Mouse (Mus musculus): ENCODE data around the gene Cep85l. TPM values are rescaled to one million over a fixed set of nuclear protein-coding genes. Genes with fewer than 3 reads are reported as not detected.

The Cep85l gene
- polyA plus RNA-seq, 1 experiment: 0.43 TPM

DNA sequence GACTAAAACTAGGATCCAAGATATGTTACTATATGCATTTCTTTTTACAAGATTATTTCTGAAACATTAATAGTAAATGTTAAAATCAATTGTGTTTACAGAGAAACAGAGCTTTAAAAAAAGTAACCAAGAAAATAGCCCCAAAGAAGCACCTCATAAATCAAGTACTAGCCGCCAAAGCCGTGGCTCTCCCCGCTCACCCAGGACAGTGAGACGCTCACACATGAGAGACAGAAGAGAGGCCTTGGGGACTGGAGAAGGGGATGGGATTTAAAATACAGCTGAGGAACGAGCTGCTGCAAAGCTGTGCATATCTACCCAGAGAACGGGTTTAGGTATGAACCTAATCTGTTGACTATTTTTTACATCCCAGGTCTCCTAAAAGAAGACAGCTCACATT is 36.4 kb downstream of the Cep85l start:
- H3K27me3 ChIP-seq (ENCODE audit: control insufficient read depth, insufficient read depth, low read length): no peaks in the 10 kb centered on the region
- H3K36me3 ChIP-seq (ENCODE audit: control insufficient read depth, insufficient read depth, low read length): no peaks in the 10 kb centered on the region
- no peak overlapping the region for H3K4me3 ChIP-seq (ENCODE audit: low read depth, low read length)
- no peak overlapping the region for H3K27ac ChIP-seq (ENCODE audit: insufficient read depth, low read depth, low read length)
- H3K4me1 ChIP-seq (ENCODE audit: control insufficient read depth, insufficient read depth, insufficient read length, low read length): no peaks in the 10 kb centered on the region
- WGBS: 61% methylated on average over 6 of the region's 6 CpGs
- no peak for TF ChIP-seq POLR2A (IDR thresholded peaks at IDR 0.05; ENCODE audit: low read depth, low read length)
- TF ChIP-seq CTCF (IDR thresholded peaks at IDR 0.05; ENCODE audit: extremely low read depth, insufficient read length, insufficient replicate concordance, low read depth, low read length): no peak

DNA sequence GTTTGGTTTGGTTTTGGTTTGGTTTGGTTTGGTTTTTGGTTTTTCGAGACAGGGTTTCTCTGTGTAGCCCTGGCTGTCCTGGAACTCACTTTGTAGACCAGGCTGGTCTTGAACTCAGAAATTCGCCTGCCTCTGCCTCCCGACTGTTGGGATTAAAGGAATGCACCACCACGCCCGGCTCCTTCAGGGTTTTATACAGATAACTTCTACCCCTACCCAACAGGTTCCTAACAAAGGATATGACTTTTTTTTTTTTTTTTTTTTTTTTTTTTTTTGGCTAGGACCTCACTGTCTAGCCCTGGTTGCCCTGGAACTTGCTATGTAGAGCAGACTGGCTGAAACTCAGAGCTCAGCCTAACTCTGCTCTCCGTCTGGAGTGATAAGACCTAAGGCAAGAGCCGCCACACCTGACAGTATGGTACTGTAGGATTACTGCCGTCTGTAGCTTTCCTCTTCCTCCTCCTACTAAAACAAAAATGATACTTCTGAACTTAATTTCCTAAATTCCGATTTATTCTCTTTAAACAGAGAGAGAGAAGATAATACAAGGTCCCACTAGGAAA is 37.5 kb downstream of the Cep85l start:
- 70% methylated on average over 9 of the region's 9 CpGs for WGBS

DNA sequence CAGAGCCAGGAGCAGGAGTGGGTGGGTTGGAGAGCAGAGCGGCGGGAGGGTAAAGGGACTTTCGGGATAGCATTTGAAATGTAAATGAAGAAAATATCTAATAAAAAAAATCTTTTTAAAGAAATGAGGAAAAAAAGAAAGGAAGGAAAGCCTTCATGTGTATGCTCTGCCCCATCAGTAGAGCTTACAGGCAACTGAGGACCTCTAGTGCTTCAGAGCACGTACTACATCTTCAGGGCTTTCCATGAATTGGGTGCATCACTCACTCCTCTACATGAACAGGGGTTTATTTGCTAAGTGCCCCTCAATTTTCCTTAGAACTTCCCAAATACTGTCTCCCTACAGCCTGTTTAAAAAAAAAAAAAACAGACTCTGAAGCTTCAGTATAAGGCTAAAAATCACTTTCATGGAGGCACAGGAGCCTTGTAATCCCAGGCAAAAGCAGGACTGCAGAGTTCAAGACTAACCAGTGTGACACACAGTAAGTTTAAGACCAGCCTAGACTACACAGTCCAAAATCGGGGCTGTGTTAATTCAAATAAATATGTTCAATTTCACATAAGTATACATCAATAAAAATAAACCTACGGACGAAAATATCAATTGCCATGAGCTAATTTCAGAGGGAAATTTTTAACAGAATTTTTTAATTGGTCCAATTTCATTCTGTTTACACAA is 38.3 kb downstream of the Cep85l start:
- H3K4me3 ChIP-seq (ENCODE audit: low read depth, low read length): no peak overlapping the region
- TF ChIP-seq CTCF (IDR thresholded peaks at IDR 0.05; ENCODE audit: extremely low read depth, insufficient read length, insufficient replicate concordance, low read depth, low read length) (no peak), POLR2A (IDR thresholded peaks at IDR 0.05; ENCODE audit: low read depth, low read length) (no peak)
- WGBS: 76% methylated on average over 7 of the region's 7 CpGs
- no peak overlapping the region for H3K27ac ChIP-seq (ENCODE audit: insufficient read depth, low read depth, low read length)
- no peaks in the 10 kb centered on the region for H3K27me3 ChIP-seq (ENCODE audit: control insufficient read depth, insufficient read depth, low read length)
- H3K4me1 ChIP-seq (ENCODE audit: control insufficient read depth, insufficient read depth, insufficient read length, low read length): no peaks in the 10 kb centered on the region
- no peaks in the 10 kb centered on the region for H3K36me3 ChIP-seq (ENCODE audit: control insufficient read depth, insufficient read depth, low read length)

More for the DNA sequence above, 37.5 kb downstream of the Cep85l start:
- Histone ChIP-seq H3K4me3 (ENCODE audit: low read depth, low read length) (no peak overlapping the region), H3K27ac (ENCODE audit: insufficient read depth, low read depth, low read length) (no peak overlapping the region), H3K4me1 (ENCODE audit: control insufficient read depth, insufficient read depth, insufficient read length, low read length) (no peaks in the 10 kb centered on the region), H3K27me3 (ENCODE audit: control insufficient read depth, insufficient read depth, low read length) (no peaks in the 10 kb centered on the region), H3K36me3 (ENCODE audit: control insufficient read depth, insufficient read depth, low read length) (no peaks in the 10 kb centered on the region)
- TF ChIP-seq POLR2A (IDR thresholded peaks at IDR 0.05; ENCODE audit: low read depth, low read length) (no peak), CTCF (IDR thresholded peaks at IDR 0.05; ENCODE audit: extremely low read depth, insufficient read length, insufficient replicate concordance, low read depth, low read length) (no peak)

- WGBS: 63% methylated on average over 2 of the region's 2 CpGs
- Histone ChIP-seq H3K27me3 (ENCODE audit: control insufficient read depth, insufficient read depth, low read length) (no peaks in the 10 kb centered on the region), H3K27ac (ENCODE audit: insufficient read depth, low read depth, low read length) (no peak overlapping the region), H3K4me1 (ENCODE audit: control insufficient read depth, insufficient read depth, insufficient read length, low read length) (no peaks in the 10 kb centered on the region), H3K4me3 (ENCODE audit: low read depth, low read length) (no peak overlapping the region), H3K36me3 (ENCODE audit: control insufficient read depth, insufficient read depth, low read length) (no peaks in the 10 kb centered on the region)
- TF ChIP-seq CTCF (IDR thresholded peaks at IDR 0.05; ENCODE audit: extremely low read depth, insufficient read length, insufficient replicate concordance, low read depth, low read length) (no peak), POLR2A (IDR thresholded peaks at IDR 0.05; ENCODE audit: low read depth, low read length) (no peak)
Measured at GRCm38 (mm10) chr10:53339045-53339444, 40.7 kb downstream of the Cep85l start.

- TF ChIP-seq CTCF (IDR thresholded peaks at IDR 0.05; ENCODE audit: extremely low read depth, insufficient read length, insufficient replicate concordance, low read depth, low read length) (no peak), POLR2A (IDR thresholded peaks at IDR 0.05; ENCODE audit: low read depth, low read length) (no peak)
- Histone ChIP-seq H3K27ac (ENCODE audit: insufficient read depth, low read depth, low read length) (no peak within 1 kb of the TSS), H3K4me3 (ENCODE audit: low read depth, low read length) (no peak within 1 kb of the TSS), H3K27me3 (ENCODE audit: control insufficient read depth, insufficient read depth, low read length) (no peaks in the 10 kb centered on the region), H3K4me1 (ENCODE audit: control insufficient read depth, insufficient read depth, insufficient read length, low read length) (no peaks in the 10 kb centered on the region), H3K36me3 (ENCODE audit: control insufficient read depth, insufficient read depth, low read length) (no peaks in the 10 kb centered on the region)
- WGBS: 71% methylated on average over 6 of the region's 6 CpGs
Measured at GRCm38 (mm10) chr10:53337162-53337923, 42.4 kb downstream of the Cep85l start, which contains the start of gene Pln. Gene Pln (plus strand): TSS chr10:53337667.

- TF ChIP-seq POLR2A (IDR thresholded peaks at IDR 0.05; ENCODE audit: low read depth, low read length): no peak
- TF ChIP-seq CTCF (IDR thresholded peaks at IDR 0.05; ENCODE audit: extremely low read depth, insufficient read length, insufficient replicate concordance, low read depth, low read length): no peak
- Histone ChIP-seq H3K27ac (ENCODE audit: insufficient read depth, low read depth, low read length) (no peak overlapping the region), H3K4me3 (ENCODE audit: low read depth, low read length) (no peak overlapping the region), H3K4me1 (ENCODE audit: control insufficient read depth, insufficient read depth, insufficient read length, low read length) (no peaks in the 10 kb centered on the region), H3K27me3 (ENCODE audit: control insufficient read depth, insufficient read depth, low read length) (no peaks in the 10 kb centered on the region), H3K36me3 (ENCODE audit: control insufficient read depth, insufficient read depth, low read length) (no peaks in the 10 kb centered on the region)
- 44% methylated on average over 3 of the region's 3 CpGs for WGBS
Measured at GRCm38 (mm10) chr10:53335974-53336373, 43.8 kb downstream of the Cep85l start.

- TF ChIP-seq CTCF (IDR thresholded peaks at IDR 0.05; ENCODE audit: extremely low read depth, insufficient read length, insufficient replicate concordance, low read depth, low read length): no peak
- no peak for TF ChIP-seq POLR2A (IDR thresholded peaks at IDR 0.05; ENCODE audit: low read depth, low read length)
- no peaks in the 10 kb centered on the region for H3K27me3 ChIP-seq (ENCODE audit: control insufficient read depth, insufficient read depth, low read length)
- H3K36me3 ChIP-seq (ENCODE audit: control insufficient read depth, insufficient read depth, low read length): no peaks in the 10 kb centered on the region
- H3K4me1 ChIP-seq (ENCODE audit: control insufficient read depth, insufficient read depth, insufficient read length, low read length): no peaks in the 10 kb centered on the region
- H3K27ac ChIP-seq (ENCODE audit: insufficient read depth, low read depth, low read length): no peak overlapping the region
- 79% methylated on average over 2 of the region's 2 CpGs for WGBS
- no peak overlapping the region for H3K4me3 ChIP-seq (ENCODE audit: low read depth, low read length)
Measured at GRCm38 (mm10) chr10:53335266-53335665, 44.5 kb downstream of the Cep85l start.
